Mouse (Mus musculus) left cerebral cortex, adult 11 months (tissue): Measurements from ENCODE around the gene Tgfb1.
"Not testable (repeated sequence)": the region's sequence is repeated elsewhere in the genome, so short reads cannot be mapped to it uniquely, and the experiment has no call there.

ENCODE experiments used
- DNase-seq: peaks from one replicate; pipeline ENCODE4 v3.0.0; 2022; ENCODE audit warnings: low spot score

Gene Tgfb1

DNA sequence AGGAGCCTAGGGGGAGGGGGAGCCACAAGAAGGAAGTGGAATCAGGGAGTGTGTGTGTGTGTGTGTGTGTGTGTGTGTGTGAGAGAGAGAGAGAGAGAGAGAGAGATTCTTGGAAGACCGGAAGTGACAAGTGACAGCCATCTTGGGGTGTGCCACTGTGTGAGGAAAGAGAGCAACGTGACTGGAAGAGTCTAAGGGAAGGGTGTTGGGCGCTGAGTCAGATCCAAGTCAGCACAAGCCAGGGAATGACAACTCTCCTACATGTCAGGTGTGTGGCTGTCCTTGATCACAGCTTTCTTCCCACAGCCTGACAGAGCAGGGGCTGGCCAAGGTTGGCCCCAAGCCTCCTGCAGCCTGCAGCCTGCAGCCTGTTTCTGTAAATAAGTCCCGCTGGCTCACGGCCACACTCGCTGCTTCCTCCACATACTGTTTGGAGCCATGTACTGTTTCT lies 19.0 kb downstream of the Tgfb1 start:
- no peak for DNase-seq

DNA sequence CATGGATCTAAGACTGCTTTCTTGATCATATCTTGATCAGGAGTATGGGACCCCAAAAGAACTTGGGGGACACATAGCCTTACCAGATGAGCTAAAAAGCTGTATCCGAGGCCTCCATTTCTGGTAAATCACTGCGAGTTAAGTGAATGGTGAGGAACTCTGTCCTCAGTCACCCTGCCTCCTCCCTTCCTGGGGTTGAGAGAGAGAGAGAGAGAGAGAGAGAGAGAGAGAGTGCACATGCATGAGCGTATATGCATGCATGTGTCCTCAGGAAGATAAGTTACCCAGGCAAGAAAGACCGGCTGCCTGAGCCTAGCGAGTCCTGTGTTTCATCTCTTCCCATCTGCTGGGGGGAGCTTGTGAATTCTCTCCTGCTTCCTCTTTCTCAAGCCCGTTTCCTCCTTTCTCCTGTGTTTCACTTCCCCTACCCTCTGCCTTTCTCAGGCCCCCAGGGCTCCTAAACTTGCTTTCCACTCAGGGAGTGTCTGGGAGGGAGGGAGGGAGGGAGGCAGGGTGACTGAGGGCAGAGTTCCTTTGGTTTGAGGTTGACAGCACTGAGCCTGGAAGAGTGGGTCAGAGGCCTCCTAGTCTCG lies 19.9 kb downstream of the Tgfb1 start:
- DNase-seq: no peak

DNA sequence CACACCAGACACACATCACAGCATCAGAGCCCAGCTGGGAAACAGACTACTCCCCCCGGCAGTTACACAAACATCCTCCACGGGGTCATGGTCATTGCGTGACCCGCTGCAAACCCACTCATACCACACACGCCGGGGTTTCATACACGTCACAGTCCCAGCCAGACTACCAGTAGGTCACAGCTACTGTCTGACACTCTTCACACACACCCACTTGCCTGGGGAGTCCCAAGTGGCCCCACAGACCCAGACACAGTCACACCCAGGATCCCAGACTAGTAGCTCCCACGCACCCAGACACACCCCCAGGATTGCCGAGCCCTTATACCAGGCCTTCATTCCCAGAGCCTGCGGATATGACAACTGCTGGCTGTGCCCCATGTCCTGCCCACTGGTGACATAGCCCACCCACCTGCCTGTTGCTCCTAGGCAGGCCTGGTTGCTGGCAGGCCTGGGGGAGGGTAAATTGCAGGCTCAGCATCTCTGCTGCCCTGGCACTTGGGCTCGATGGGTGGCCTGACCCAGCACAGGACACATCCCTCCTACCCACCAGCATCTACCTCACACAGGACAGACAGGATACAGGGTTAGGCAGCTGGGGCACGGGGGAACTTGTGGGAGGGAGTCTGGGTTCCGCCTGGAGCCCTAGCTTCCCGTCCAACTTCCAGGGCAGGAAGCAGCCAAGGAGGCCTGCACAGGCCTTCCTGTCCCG lies 20.9 kb downstream of the Tgfb1 start:
- no peak for DNase-seq

DNA sequence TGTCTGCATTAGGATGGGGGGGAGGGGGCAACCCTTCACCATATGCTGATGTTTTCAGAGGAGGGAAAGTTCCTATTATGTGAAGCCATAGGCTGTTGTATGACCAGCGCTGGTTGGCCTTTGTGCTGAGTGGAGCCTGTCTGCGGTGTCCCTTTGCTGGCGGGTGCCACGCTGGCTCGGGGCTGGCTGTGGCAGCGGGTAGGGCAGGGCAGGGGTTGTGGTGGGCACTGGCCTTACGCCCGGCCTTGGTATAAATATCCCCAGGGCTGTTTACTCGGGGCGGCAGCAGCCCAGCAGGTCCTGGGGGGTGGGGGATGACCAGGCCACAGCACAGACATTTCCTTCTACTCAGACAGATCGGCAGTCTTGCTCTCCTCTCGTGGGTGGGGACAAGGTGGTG lies 23.2 kb downstream of the Tgfb1 start:
- DNase-seq: no peak

DNA sequence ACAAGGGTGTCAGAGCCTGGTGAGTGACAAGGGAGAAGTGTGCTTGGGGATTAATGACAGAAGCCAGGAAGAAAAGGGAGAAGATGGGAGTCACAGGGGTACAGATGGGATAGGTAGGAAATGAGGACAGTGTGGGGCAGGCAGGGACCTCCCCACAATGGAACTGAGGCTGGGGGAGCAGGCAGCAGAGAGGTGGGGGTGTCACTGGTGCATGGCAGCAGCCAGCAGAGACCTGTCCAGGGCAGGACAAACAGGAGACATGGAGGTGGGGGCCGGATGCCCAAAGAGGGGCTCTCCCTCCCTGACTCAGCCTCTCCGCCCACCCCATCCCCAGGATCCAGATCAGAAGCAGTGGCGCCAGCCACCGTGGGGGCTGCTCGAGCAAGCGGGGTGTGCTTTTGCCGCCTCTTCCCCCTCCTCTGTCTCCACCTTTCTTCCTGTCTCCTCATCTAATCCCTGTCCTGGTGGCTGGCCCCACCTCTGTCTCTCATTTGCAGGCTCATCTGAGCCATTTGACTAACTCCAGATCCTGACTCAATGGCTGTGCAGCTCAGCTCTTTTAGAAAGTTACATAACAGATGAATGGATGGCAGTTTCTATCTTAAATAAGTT lies 23.8 kb downstream of the Tgfb1 start:
- DNase-seq: no peak

DNA sequence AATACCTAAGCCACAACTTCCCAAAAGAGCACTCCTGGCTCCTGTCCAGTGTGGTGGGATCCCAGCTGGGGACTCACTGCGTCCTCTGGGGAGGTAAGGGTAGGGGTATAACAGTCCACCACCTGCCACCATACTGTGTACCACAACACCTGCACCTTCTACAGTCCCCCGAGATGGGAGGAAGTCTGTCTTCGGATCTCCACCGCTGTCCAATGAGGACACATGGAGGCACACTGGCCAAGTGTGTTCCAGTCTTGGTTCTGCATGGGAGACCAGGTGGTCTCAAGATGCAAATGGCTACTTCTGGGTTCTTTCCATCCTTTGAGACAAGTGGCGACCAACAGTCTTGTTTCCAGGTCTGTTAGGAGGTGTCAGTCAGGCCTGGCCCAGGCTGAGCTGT lies 24.4 kb downstream of the Tgfb1 start:
- DNase-seq: no peak

DNA sequence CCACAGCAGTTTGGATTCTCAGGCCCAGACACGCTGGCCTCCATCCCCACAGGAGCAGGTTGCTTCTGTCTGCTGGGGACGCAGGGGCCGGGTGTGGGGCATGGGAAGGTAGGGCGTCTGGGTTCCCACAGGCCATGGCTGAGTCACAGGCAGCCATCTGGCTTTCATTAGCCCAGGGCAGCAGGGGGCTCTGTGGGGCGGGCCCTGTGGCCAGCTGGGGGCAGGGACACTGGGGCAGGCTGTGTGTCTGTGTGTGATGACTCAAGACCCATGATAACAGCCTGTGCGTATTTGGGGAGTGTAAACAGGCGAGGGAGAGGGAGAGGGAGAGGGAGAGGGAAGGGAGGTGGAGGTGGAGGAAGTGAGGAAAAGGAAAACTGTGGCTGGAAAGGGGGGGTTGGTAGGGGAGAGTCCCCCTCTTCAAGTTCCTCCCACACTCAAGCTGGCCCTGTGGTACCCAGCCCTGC lies 25.0 kb downstream of the Tgfb1 start:
- no peak for DNase-seq

DNA sequence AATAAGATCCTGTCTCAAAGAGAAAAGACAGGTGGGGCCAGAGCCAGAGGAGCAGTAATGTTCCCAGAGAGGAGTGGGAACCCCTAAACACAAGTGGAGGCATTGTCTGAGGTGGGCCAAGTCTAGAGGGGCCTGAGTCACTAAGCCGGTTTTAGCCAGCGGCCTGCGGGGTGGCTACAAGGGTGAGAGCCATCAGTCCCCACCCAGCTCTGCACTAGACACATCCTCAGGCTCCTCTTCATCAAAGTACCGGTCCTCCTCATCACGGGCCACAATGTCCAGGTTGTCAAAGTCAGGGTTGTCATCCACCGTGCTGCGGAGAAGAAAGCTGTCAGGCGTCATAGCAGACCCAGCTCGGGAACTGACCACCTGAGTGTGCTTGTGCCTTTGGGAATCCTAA lies 26.0 kb downstream of the Tgfb1 start:
- no peak for DNase-seq

DNA sequence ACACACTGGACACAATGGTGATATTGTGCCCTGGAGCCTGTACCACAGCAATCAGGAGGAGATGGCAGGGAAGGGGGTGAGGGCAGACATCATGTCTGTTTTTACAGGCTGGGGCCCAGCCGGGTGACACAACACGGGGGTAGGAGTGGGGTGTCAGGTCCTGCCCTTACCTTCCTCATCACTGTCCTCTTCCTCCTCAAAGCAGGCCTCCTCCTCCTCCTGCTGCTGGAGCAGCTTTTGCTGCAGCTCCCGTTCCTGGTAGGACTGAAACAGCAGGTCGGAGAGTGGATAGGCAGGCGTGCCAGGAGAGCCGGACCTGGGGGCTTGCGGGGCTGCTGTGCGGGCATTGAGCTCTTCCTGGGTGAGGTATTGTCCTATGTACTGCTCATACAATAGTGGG lies 27.8 kb downstream of the Tgfb1 start:
- no peak for DNase-seq

DNA sequence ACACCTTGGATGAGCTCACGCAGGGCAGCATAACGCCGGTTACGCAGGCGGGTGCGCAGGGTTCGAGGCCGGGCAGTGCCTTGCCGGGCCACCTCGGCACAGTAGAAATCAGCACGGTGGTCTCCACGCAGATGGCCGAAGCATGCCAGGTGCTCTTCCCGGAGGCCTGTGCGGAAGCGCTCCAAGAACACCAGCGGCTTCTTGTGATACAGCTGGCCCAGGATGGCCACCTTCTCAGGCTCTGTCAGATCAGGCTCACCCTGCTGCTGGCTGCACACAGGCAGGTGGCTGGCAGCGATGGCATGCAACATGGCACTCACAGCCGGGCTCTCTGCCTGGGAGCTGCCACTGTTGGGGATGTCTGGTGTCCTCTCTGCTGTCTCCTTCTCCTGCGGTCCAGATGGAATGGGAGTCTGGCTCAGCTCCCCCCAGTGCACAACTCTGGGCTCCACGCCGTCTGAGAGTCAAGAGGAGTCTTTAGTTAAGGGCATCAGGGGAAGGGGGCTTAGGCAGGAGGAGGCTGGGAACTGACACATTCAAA lies 29.0 kb downstream of the Tgfb1 start:
- no peak for DNase-seq

DNA sequence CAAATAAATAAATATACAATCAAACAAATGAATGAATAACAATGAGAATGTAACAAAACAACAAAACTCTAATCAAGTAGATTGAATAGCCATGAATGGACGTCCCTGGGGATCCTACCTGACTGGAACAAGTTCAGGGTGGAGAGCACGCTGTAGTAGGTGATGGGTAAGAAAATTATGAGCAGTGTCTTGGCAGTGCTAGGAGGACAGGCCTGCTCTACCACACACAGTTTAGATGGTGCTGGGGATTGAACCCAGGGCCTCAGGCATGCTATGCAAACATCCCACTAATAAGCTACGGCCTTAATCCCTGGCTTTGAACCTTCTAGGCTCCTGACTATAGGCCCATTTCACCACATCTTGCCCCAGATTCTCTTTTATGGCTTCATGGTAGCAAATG lies 30.7 kb downstream of the Tgfb1 start:
- DNase-seq: no peak

DNA sequence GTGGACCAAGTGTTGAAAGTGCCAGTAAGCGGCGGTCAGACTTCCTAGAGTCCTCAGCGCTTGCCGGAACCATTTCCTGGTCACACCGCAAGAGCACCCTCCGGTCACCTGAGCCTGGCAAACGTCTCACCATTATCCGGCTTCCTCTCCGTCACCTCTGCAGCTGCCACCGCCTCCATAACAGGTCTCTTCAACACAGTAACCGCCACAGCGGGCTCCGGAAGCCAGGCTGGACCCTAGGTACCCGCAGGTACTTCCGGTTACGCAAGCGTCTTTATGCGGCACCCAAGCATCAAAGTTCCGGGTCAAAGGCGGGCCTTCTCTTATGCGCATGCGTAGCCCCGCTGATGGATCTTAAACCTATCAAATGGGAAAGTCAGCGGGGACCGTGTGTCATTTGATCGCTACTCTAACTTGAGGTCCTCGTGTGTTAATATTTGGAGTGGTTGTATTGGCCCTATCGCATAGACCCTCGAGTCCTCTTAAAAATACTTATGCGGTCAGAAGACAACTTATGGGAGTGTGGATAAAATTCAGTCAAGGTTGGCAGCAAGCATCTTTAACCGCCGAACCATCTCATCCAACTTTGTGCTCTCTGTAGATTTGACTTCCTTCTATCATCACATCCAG lies 32.1 kb downstream of the Tgfb1 start, which contains the start of gene Ccdc97:
Gene Ccdc97 (minus strand): TSS at position 301 of the 630 bp plus-strand sequence.
- DNase-seq: peak; percentile 95

DNA sequence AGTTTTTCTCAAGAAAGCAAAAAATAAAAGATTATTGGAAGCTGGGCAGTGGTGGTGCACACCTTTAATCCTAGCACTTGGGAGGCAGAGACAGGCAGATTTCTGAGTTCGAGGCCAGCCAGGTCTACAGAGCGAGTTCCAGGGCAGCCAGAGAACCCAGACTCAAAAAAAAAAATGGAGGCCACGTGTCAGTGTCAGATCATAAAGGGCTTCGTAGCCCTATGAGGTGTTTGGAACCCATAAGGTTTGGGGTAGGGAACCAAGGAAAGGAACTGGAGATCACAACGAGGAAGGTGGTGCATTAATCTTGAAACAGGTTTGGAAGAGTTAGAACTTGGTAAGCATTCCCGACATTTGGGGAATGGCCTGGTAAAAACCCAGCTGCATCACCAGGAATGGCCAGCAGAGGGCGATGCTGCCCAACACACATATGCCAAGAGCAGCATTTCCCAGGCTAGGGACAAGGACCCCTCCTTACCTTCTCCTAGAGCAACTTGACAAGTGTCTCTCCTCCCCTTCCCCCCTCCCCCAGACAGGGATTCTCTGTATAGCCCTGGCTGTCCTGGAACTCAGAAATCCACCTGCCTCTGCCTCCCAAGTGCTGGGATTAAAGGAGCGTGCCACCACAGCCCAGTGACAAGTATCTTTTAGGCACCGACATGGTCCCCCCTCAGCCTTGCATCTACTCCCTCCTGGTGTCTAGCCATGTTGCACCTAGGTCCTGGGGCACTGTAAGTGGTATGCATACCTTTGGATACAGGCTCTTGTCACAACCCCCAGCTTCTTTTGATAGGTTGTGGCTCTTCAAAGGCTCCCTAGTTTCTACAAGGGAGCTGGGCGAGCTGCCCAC lies 33.2 kb downstream of the Tgfb1 start:
- peak; percentile 70 for DNase-seq

DNA sequence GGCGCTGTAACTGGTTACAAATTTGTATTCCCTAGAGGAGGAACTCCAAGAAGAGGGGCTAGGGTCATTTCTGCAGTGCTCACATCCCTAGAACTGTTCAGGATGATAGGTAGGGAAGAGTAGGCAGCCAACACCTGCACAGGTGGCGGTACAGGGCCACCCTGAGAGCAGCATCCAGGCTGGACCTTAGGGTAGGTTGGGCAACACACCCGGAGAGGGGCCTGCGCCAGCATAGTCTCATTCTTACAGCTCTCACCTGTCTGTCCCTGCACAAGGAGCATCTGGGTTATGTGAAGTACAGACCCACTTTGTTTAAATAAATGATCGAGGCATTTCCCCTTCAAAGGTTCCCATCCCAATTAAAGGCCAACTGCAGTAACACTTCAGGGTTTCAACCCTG lies 34.0 kb downstream of the Tgfb1 start:
- DNase-seq: no peak

DNA sequence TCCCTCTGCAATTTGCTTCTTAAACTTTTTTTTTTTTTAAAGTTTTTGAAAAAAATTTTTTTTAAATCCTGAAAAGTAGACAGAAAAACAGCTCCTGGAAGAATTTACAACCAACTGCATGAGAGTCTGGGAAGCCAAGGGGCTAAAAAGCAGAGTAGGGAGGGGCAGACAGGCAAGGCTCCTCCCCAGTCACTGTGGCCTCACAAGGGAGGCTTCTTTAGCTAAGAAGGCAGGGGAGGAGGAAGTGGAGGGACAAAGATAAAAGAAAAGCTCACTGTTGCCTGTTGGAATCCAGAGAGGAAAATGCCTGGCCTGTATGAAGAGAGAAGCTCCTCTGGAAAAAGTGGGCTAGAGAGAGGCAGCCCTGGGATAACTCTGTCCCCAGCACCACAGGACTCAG lies 35.0 kb downstream of the Tgfb1 start:
- not testable (repeated sequence) for DNase-seq

DNA sequence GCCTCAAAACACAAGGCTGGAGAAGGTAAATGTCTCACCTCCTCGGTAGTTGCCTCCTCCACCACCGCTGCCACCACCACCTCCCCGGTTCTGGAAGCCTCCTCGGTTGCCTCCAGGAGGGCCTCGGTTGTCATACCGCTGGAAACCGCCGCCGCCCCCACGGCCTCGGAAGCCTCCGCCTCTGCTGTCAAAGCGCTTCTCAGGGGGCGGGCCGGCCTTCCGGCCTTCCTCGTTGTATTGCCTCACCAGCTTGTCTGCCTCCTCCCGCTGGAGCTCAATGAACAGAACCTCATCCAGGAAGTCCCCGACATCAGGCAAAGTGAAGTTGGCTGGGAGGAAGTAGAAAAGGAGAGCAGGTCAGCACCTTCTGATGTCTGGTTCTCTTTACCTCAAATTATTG lies 39.1 kb downstream of the Tgfb1 start:
- no peak for DNase-seq

DNA sequence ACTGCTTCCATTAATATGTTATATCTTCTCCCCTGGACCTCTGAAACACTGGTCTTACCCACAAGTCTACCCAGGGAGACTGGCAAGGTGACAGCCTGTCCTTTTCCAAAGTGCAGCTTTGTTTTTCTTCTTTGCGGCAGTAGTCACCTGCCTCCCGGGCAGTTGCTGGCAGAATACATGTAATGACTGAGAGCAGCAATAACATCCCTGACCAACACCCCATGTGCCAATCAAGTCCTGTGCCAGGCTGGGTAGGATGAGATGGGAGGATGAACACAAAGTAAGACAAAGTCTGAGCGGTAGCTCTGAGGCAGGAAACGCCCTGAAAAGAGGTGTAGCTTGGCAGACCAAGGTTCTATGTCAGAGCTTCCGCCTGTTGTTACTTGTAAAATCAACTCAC lies 41.0 kb downstream of the Tgfb1 start:
- no peak for DNase-seq

DNA sequence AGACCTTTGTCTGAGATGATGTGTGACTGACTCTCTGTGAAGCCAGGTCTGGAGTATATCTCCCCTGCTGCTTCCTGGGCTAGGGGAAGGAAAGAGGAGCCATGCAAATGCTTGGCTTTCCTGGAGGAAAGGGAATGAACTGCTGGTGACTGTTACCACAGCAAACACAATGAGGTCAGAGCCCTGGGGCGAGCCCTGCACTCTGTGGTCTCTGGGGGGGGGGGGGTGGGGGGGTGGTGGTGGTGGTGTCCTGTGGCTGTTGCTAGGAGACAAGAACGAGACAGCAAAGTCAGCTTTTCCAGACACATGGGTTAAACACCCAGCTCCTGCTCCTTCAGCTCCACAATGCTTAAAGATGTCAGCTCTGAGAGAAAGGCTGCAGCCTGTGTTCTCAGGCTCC lies 42.6 kb downstream of the Tgfb1 start:
- no peak for DNase-seq

DNA sequence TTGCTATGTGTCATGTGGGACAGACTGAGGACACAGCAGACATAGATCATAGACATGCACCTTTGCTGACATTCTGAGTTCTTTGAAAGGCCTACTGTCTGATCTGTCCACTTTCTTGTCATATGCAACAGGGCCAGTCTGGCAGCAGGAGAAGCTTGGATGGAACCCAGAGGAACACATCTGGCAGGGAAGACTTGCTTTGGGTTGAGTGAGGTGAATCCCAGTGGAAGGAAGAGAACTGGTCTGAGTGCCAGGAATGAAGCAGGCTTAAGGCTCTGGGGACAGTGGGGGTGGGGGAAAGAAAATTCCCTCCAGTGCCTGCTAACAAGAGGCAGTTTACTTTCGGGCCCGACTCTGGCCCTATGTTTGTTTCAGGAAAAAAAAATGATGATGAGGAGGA lies 43.1 kb downstream of the Tgfb1 start:
- no peak for DNase-seq

DNA sequence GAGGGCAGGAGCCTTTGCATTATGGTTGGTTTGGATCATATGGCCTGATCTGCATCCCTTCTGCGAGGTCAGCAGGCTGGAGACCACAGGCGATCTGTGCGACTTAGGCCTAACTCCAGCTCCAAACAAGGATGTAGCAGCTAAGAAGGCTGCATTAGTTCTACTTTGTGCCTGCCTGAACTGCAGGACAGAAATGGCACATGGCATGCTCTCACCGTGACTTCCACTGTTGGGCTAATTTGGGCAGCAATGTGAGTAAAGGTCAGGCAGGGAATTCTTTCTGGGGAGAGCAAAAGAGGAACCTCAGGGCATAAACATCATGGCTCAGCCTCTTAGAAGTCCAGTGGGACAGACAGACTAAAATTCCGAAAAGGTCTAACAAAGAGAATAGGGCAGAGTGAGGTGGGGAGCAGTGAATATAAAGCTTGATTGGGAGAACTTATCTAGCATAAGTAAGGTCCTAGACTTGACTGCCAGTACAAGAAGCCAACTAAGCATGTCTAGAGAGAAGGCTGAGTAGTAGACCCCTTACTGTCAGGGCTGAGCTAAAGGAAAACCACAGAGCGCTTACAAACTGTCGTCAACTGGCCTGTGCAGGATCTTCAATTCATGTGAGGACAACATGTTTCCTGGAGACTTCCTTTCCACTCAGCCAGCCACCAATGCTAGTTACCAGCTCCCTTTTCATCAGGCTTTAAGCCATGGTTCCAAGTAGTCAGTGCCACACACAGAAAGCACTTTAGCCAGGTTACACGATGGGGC lies 44.7 kb downstream of the Tgfb1 start:
- DNase-seq: no peak

DNA sequence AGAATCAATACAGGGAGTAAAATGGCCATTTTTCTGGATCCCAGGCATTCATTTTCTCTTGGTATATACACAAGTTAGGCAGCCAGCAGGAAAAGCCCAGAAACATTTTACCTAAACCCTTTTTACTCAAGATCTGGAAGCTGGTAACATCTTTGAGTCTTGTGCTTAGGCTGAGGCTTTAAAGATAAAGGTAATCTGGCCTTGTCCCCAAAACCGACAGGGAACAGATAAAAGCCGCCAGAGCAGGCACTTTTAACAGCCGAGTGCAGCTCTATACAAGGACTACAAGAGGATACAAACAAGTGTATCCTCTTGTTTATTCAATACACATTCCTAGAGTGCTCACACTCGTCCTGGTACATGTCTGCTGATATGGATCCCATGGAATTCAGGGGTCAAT lies 48.2 kb downstream of the Tgfb1 start:
- DNase-seq: no peak
